Mouse (Mus musculus) layer of hippocampus, postnatal 14 days (tissue): ENCODE results near the gene Ctps. TPM values are rescaled to one million over a fixed set of nuclear protein-coding genes. Genes with fewer than 3 reads are reported as not detected.

Experiments used
- total RNA-seq, 2 experiments: library from RNA; stranded (reverse); gene quantifications; 2 replicates each; pipeline ENCODE4 v1.2.3; 2021

The Ctps gene
- total RNA-seq, 2 experiments from 2014 or later = 41.9 to 46.2 TPM

Other genes with a start within 250 kb of the Ctps start
- 100 to 1,000 TPM; 112 TPM for gene Scmh1, start 165.0 kb downstream of the Ctps start, total RNA-seq
- under 1 TPM; 0.37 to 0.86 TPM for gene Slfnl1, start 38.0 kb downstream of the Ctps start, total RNA-seq
- not detected for gene Gm8439, start 18.5 kb upstream of the Ctps start, total RNA-seq
- gene Cited4, start 96.3 kb upstream of the Ctps start, total RNA-seq = 1 to 10 TPM; 2.6 to 4.0 TPM
- 1 to 10 TPM; 7.4 TPM for gene Kcnq4, start 178.3 kb upstream of the Ctps start, total RNA-seq